Mouse (Mus musculus): ENCODE results near the gene Usp35. TPM values are rescaled to one million over a fixed set of nuclear protein-coding genes. Genes with fewer than 3 reads are reported as not detected.

The Usp35 gene
- polyA plus RNA-seq, 1 experiment from 2014 or later, result 0.48 TPM

DNA sequence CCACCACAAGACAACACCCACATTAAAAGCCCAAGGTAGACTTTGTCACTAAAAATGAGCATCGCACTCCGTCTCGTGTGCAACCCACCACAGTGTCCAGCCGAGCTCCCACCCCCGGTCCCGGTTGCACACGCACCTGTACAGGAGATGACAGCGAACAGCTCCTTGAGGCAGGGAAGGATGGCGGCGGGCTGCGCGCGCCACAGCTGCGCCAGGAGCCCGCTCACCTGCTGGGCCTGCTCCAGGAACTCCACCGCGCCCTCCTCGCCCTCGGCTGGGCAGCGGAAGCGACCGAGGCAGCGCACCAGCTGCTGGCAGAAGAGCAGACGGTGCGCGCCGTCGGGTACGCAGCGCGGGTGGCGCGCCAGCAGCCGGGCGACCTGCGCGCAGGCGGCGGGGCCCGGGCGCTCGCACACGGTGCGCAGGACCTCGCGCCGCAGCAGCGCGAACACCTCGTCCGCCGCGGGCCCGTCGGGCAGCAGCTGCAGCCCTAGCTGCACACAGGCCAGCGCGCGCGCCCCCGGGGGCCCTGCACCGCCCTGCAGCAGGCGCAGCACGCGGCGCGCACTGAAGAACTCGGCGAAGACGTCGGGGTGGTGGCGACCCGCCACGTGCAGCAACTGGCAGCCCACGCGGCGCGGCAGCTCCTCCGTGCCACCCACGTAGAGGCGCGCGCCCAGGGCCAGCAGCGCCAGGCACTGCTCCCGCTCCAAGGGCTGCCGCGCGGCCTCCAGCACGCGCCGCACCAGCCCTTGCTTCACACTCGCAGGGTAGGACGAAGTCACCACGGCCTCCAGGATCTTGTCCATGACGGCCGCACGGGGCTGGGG, 6.4 kb downstream of the Usp35 start:
- H3K9me3 ChIP-seq (ENCODE audit: control insufficient read depth), result no peaks in the 10 kb centered on the region
- H3K27me3 ChIP-seq (replicated peaks; ENCODE audit: control insufficient read depth, insufficient read depth, low read length), result peaks cover 25% of the 10 kb centered on the region
- H3K4me1 ChIP-seq (replicated peaks; ENCODE audit: control insufficient read depth, insufficient read depth, low read length), result no peaks in the 10 kb centered on the region
- no peak for TF ChIP-seq CTCF (IDR thresholded peaks at IDR 0.05; ENCODE audit: low read depth)
- H3K27ac ChIP-seq (ENCODE audit: low read depth, low read length), result no peak overlapping the region
- WGBS, result 15% methylated on average over 87 of the region's 96 CpGs
- H3K4me2 ChIP-seq (replicated peaks; ENCODE audit: low read depth), result peak overlapping the region; percentile 52
- peak overlapping the region; percentile 24; the same call in 1 of the 2 replicates for H3K4me3 ChIP-seq (ENCODE audit: low read depth, low read length)
- peak; percentile 21; the same call in 1 of the 2 replicates for ATAC-seq
- H3K36me3 ChIP-seq (ENCODE audit: control insufficient read depth, insufficient read depth), result no peaks in the 10 kb centered on the region
- no peak overlapping the region for H3K9ac ChIP-seq (ENCODE audit: low read depth, low read length)

DNA sequence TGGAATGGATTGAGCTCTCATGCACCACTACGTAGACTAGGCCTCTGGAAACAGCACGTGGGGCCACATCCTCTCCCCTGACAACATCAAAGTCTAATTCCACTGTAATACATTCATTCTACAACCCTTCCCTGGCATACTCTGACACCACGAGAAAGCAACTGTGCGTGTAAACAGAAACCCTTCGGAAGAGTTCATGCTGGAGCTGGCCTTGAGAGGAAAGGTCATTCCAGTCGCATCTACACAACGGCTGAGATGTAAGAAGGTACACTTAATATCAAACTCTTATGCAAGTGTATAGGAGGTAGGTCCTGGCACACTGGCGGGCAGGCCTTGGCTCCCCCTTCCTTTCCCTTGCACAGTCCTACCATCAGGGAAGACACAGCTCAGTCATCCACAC, 7.5 kb downstream of the Usp35 start:
- no peaks in the 10 kb centered on the region for H3K36me3 ChIP-seq (ENCODE audit: control insufficient read depth, insufficient read depth)
- no peaks in the 10 kb centered on the region for H3K9me3 ChIP-seq (ENCODE audit: control insufficient read depth)
- H3K4me1 ChIP-seq (replicated peaks; ENCODE audit: control insufficient read depth, insufficient read depth, low read length), result no peaks in the 10 kb centered on the region
- no peak for ATAC-seq
- no peak overlapping the region for H3K9ac ChIP-seq (ENCODE audit: low read depth, low read length)
- 91% methylated on average over 8 of the region's 8 CpGs for WGBS
- no peak overlapping the region for H3K4me3 ChIP-seq (ENCODE audit: low read depth, low read length)
- no peak overlapping the region for H3K27ac ChIP-seq (ENCODE audit: low read depth, low read length)
- H3K4me2 ChIP-seq (replicated peaks; ENCODE audit: low read depth), result no peak overlapping the region
- H3K27me3 ChIP-seq (replicated peaks; ENCODE audit: control insufficient read depth, insufficient read depth, low read length), result peaks cover 25% of the 10 kb centered on the region
- TF ChIP-seq CTCF (IDR thresholded peaks at IDR 0.05; ENCODE audit: low read depth), result no peak

DNA sequence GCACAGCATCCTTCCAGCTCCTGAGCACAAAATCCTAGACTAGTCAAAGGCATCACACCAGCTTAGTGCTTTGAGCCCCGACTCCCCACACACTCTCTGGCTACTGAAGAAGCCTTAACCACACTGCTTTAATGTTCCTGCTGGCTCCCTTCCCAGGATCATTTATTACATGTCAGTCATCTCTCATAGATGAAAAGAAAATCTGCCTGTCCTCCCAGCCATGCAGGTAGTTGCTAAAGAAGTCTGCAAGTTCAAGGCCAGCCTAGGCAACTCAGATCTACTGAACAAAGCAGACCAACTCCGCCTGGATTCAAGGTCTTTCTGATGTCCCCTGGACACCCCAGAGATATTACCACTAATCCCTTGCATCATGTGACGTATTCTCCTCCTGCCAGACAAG, 14.1 kb downstream of the Usp35 start:
- no peak overlapping the region for H3K27ac ChIP-seq (ENCODE audit: low read depth, low read length)

DNA sequence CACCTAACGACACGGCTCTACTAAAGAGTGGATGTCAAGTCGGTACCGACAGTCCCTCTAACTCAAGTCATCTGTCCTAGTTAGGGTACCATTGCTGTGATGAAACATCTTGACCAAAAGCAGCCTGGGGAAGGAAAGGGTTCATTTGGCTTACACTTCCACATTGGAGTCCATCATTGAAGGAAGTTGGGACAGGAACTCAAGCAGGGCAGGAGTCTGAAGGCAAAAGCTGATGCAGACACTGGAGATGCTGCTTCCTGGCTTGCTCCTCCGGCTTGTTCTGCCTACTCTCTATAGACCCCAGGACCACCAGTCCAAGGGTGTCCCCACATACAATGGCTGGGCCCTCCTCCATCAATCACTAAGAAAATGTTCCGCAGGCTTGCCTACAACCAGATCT, 16.2 kb downstream of the Usp35 start:
- WGBS, result 93% methylated on average over 6 of the region's 6 CpGs
- Histone ChIP-seq H3K4me1 (replicated peaks; ENCODE audit: control insufficient read depth, insufficient read depth, low read length) (no peaks in the 10 kb centered on the region), H3K4me3 (ENCODE audit: low read depth, low read length) (no peak overlapping the region), H3K36me3 (ENCODE audit: control insufficient read depth, insufficient read depth) (peaks cover 10% of the 10 kb centered on the region; the same call in 1 of the 2 replicates), H3K9ac (ENCODE audit: low read depth, low read length) (no peak overlapping the region), H3K27me3 (replicated peaks; ENCODE audit: control insufficient read depth, insufficient read depth, low read length) (no peaks in the 10 kb centered on the region), H3K27ac (ENCODE audit: low read depth, low read length) (no peak overlapping the region), H3K4me2 (replicated peaks; ENCODE audit: low read depth) (no peak overlapping the region), H3K9me3 (ENCODE audit: control insufficient read depth) (no peaks in the 10 kb centered on the region)
- ATAC-seq, result no peak
- no peak for TF ChIP-seq CTCF (IDR thresholded peaks at IDR 0.05; ENCODE audit: low read depth)

More for the DNA sequence above, 14.1 kb downstream of the Usp35 start:
- Histone ChIP-seq H3K27me3 (replicated peaks; ENCODE audit: control insufficient read depth, insufficient read depth, low read length) (no peaks in the 10 kb centered on the region), H3K4me3 (ENCODE audit: low read depth, low read length) (no peak overlapping the region), H3K9ac (ENCODE audit: low read depth, low read length) (no peak overlapping the region), H3K36me3 (ENCODE audit: control insufficient read depth, insufficient read depth) (no peaks in the 10 kb centered on the region), H3K4me2 (replicated peaks; ENCODE audit: low read depth) (no peak overlapping the region), H3K4me1 (replicated peaks; ENCODE audit: control insufficient read depth, insufficient read depth, low read length) (no peaks in the 10 kb centered on the region), H3K9me3 (ENCODE audit: control insufficient read depth) (no peaks in the 10 kb centered on the region)
- TF ChIP-seq CTCF (IDR thresholded peaks at IDR 0.05; ENCODE audit: low read depth), result no peak
- 68% methylated on average over 3 of the region's 3 CpGs for WGBS
- no peak for ATAC-seq

DNA sequence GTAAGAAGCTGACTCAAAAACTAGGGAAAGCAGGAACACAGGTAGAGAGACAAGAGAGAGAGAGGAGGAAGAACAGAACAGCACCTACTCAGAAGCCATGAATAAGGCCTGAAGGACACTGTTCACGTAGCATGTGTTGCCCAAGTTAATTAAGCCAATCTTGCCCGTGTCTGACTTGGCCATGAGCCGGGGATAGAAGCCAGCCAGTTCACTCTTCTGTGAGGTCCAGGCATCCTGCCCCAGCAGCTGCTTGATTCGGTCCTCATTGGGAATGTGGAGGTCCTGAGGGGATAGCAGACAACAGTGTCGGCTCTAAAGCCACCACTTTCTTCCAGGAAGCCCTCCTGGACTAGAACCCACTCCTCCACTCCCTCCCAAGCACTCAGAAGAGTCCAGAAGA, 17.2 kb downstream of the Usp35 start:
- 90% methylated on average over 5 of the region's 5 CpGs for WGBS
- no peak overlapping the region for H3K4me2 ChIP-seq (replicated peaks; ENCODE audit: low read depth)
- H3K9ac ChIP-seq (ENCODE audit: low read depth, low read length), result no peak overlapping the region
- H3K4me1 ChIP-seq (replicated peaks; ENCODE audit: control insufficient read depth, insufficient read depth, low read length), result no peaks in the 10 kb centered on the region
- H3K4me3 ChIP-seq (ENCODE audit: low read depth, low read length), result no peak overlapping the region
- no peak for TF ChIP-seq CTCF (IDR thresholded peaks at IDR 0.05; ENCODE audit: low read depth)
- no peak overlapping the region for H3K27ac ChIP-seq (ENCODE audit: low read depth, low read length)
- H3K9me3 ChIP-seq (ENCODE audit: control insufficient read depth), result no peaks in the 10 kb centered on the region
- ATAC-seq, result no peak
- H3K27me3 ChIP-seq (replicated peaks; ENCODE audit: control insufficient read depth, insufficient read depth, low read length), result no peaks in the 10 kb centered on the region
- H3K36me3 ChIP-seq (ENCODE audit: control insufficient read depth, insufficient read depth), result peaks cover 16% of the 10 kb centered on the region; the same call in 1 of the 2 replicates

DNA sequence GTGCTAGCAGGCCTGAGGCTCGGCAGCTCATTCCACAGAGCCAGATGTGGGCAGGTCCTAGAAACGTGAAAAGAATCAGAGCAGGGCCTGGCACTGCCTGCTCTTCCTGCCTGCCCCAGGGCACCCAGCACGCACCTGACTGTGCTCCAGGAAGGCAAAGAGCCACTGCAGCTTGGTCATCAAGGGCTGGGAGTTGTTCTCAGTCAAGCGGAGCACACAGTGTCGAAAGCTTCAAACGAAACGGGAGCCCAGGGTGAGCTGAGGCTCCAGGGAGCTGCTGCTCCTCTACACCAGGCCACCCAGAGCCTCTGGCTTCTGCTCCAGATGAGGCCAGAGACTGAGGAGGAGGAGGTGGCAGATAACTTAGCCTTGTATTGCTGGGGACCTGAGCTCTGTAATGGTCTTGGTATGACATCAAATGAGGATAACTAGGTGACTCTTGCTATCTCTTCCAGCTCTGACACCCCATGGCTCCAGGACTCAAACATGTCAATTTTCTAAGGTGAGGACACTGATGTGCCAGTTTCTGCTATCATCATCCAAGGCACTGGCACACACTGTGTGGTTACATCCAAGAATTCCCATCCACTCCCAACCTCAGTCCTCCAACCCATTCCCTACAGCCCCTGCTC, 18.3 kb downstream of the Usp35 start:
- no peak overlapping the region for H3K4me2 ChIP-seq (replicated peaks; ENCODE audit: low read depth)
- no peak for TF ChIP-seq CTCF (IDR thresholded peaks at IDR 0.05; ENCODE audit: low read depth)
- H3K36me3 ChIP-seq (ENCODE audit: control insufficient read depth, insufficient read depth), result peaks cover 24% of the 10 kb centered on the region
- H3K4me3 ChIP-seq (ENCODE audit: low read depth, low read length), result no peak overlapping the region
- no peaks in the 10 kb centered on the region for H3K4me1 ChIP-seq (replicated peaks; ENCODE audit: control insufficient read depth, insufficient read depth, low read length)
- no peak overlapping the region for H3K9ac ChIP-seq (ENCODE audit: low read depth, low read length)
- WGBS, result 83% methylated on average over 7 of the region's 7 CpGs
- no peaks in the 10 kb centered on the region for H3K27me3 ChIP-seq (replicated peaks; ENCODE audit: control insufficient read depth, insufficient read depth, low read length)
- no peak overlapping the region for H3K27ac ChIP-seq (ENCODE audit: low read depth, low read length)
- ATAC-seq, result no peak
- no peaks in the 10 kb centered on the region for H3K9me3 ChIP-seq (ENCODE audit: control insufficient read depth)

All from intestine, postnatal 0 days (tissue).